ENCODE assay signal across 20 mouse cellular contexts in the genomic region with DNA sequence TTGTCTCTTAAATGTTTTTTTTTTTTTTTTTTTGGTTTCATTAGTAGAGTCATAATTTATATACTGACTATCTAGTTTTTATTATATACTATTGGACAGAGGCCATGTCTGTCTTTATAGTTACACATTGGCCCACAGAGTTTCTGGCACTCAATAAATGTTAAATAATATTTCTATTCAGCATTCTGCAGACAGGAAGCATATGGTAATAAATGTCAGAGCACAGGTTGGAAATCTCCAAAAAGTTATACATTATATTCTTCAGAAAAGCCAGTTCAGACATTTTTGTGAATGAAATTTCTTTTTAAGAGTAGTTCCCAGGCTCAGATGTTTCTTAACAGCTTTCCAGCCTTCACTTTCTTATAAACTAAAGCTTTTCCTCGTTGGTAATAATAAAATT.
DNase-seq lines count a peak whose midpoint lies in the region; ATAC-seq and TF ChIP-seq lines count a peak whose summit lies in the region.
"Had no signal": no experiment of that assay in that cellular context is flagged by ENCODE, and none has a peak within 500 bp of the region (broad histone marks: within the 10 kb centered on the region; RNA-seq: fewer than 3 reads in every experiment).

No protein-coding gene starts in this region.

- H3K9ac ChIP-seq in intestine, embryonic 15.5 days, result no peak overlapping the region
- no peak overlapping the region for H3K9ac ChIP-seq in intestine, embryonic 16.5 days (ENCODE audit: low read depth, low read length)
- H3K9ac ChIP-seq in lung, embryonic 14.5 days, result no peak overlapping the region
- no peak overlapping the region for H3K9ac ChIP-seq in stomach, embryonic 14.5 days (replicated peaks; ENCODE audit: low read depth, low read length)
- no peak overlapping the region for H3K9ac ChIP-seq in stomach, postnatal 0 days (ENCODE audit: low read length)
- H3K9ac ChIP-seq: forebrain, embryonic 13.5 days; hindbrain, embryonic 12.5 days had no signal

- no peak for TF ChIP-seq EP300 in stomach, postnatal 0 days (optimal IDR thresholded peaks at IDR 0.05)

- TF ChIP-seq CTCF in lung, embryonic 14.5 days (IDR thresholded peaks at IDR 0.05; ENCODE audit: low read depth), result no peak
- TF ChIP-seq CTCF in stomach, postnatal 0 days (IDR thresholded peaks at IDR 0.05; ENCODE audit: low read depth), result no peak

- peak; percentile 36; the same call in 1 of the 2 replicates for ATAC-seq in intestine, embryonic 15.5 days
- ATAC-seq in intestine, embryonic 16.5 days, result no peak
- peak; percentile 87; the same call in 1 of the 2 replicates for ATAC-seq in lung, embryonic 14.5 days (ENCODE audit: insufficient read depth)
- ATAC-seq in stomach, embryonic 14.5 days (ENCODE audit: insufficient number of reproducible peaks, insufficient read depth, low FRiP score, low read depth), result peak; percentile 76; the same call in 1 of the 2 replicates
- no peak for ATAC-seq in stomach, postnatal 0 days (ENCODE audit: low FRiP score, low TSS enrichment)
- ATAC-seq: forebrain, embryonic 13.5 days; forebrain, embryonic 16.5 days had no signal

- DNase-seq in lung, embryonic 14.5 days, result peak; percentile 87
- no peak for DNase-seq in lung, postnatal 36 days
- no peak for DNase-seq in stomach, postnatal 0 days (ENCODE audit: low spot score)
- no peak for DNase-seq in thymus, adult 18-20 months
- DNase-seq: adrenal gland, postnatal 10 days; adrenal gland, postnatal 36 days; cerebellum, adult 18-20 months; cerebellum, adult 9-10 months; cerebellum, postnatal 14 days; gastrocnemius, adult 2 months; gastrocnemius, postnatal 14 days; heart, adult 11 months had no signal

- H3K36me3 ChIP-seq in intestine, embryonic 15.5 days, result no peaks in the 10 kb centered on the region
- no peaks in the 10 kb centered on the region for H3K36me3 ChIP-seq in intestine, embryonic 16.5 days (ENCODE audit: control insufficient read depth, insufficient read depth, low read length)
- H3K36me3 ChIP-seq in lung, embryonic 14.5 days (ENCODE audit: insufficient read depth), result no peaks in the 10 kb centered on the region
- H3K36me3 ChIP-seq in stomach, embryonic 14.5 days (ENCODE audit: control insufficient read depth, insufficient read depth, low read length), result no peaks in the 10 kb centered on the region
- no peaks in the 10 kb centered on the region for H3K36me3 ChIP-seq in stomach, postnatal 0 days (ENCODE audit: control insufficient read depth, insufficient read depth, low read length)
- H3K36me3 ChIP-seq: hindbrain, embryonic 12.5 days had no signal

- no peak overlapping the region for H3K4me3 ChIP-seq in intestine, embryonic 15.5 days (replicated peaks)
- no peak overlapping the region for H3K4me3 ChIP-seq in intestine, embryonic 16.5 days (ENCODE audit: low read length)
- H3K4me3 ChIP-seq in lung, embryonic 14.5 days (ENCODE audit: low read depth, low read length), result no peak overlapping the region
- H3K4me3 ChIP-seq in stomach, embryonic 14.5 days (ENCODE audit: low read depth, low read length), result no peak overlapping the region
- H3K4me3 ChIP-seq in stomach, postnatal 0 days (ENCODE audit: low read depth, low read length), result no peak overlapping the region
- H3K4me3 ChIP-seq: forebrain, embryonic 10.5 days; forebrain, embryonic 13.5 days; gastrocnemius, adult 2 months; hindbrain, embryonic 12.5 days had no signal

- no peaks in the 10 kb centered on the region for H3K9me3 ChIP-seq in intestine, embryonic 15.5 days
- H3K9me3 ChIP-seq in intestine, embryonic 16.5 days (ENCODE audit: control insufficient read depth, low read length), result no peaks in the 10 kb centered on the region
- no peaks in the 10 kb centered on the region for H3K9me3 ChIP-seq in lung, embryonic 14.5 days (ENCODE audit: low read depth, low read length)
- H3K9me3 ChIP-seq in stomach, embryonic 14.5 days (ENCODE audit: control insufficient read depth, low read depth, low read length), result no peaks in the 10 kb centered on the region
- H3K9me3 ChIP-seq in stomach, postnatal 0 days (ENCODE audit: control insufficient read depth, low read length), result no peaks in the 10 kb centered on the region
- H3K9me3 ChIP-seq: forebrain, embryonic 10.5 days; hindbrain, embryonic 12.5 days had no signal

- no peaks in the 10 kb centered on the region for H3K4me1 ChIP-seq in intestine, embryonic 15.5 days (replicated peaks)
- no peaks in the 10 kb centered on the region for H3K4me1 ChIP-seq in intestine, embryonic 16.5 days (ENCODE audit: control insufficient read depth, insufficient read depth, low read length)
- H3K4me1 ChIP-seq in lung, embryonic 14.5 days (ENCODE audit: insufficient read depth), result no peaks in the 10 kb centered on the region
- H3K4me1 ChIP-seq in stomach, embryonic 14.5 days (ENCODE audit: control insufficient read depth, insufficient read depth, low read length), result no peaks in the 10 kb centered on the region
- no peaks in the 10 kb centered on the region for H3K4me1 ChIP-seq in stomach, postnatal 0 days (replicated peaks; ENCODE audit: control insufficient read depth, insufficient read depth)

- no peak overlapping the region for H3K27ac ChIP-seq in intestine, embryonic 15.5 days
- H3K27ac ChIP-seq in intestine, embryonic 16.5 days (ENCODE audit: low read length), result no peak overlapping the region
- H3K27ac ChIP-seq in lung, embryonic 14.5 days (ENCODE audit: low read depth), result no peak overlapping the region
- H3K27ac ChIP-seq in stomach, embryonic 14.5 days (ENCODE audit: low read length), result no peak overlapping the region
- no peak overlapping the region for H3K27ac ChIP-seq in stomach, postnatal 0 days (replicated peaks)
- H3K27ac ChIP-seq: forebrain, embryonic 10.5 days; forebrain, embryonic 13.5 days; gastrocnemius, adult 2 months; hindbrain, embryonic 12.5 days had no signal

- no peaks in the 10 kb centered on the region for H3K27me3 ChIP-seq in intestine, embryonic 15.5 days (replicated peaks)
- H3K27me3 ChIP-seq in intestine, embryonic 16.5 days (replicated peaks; ENCODE audit: control insufficient read depth, insufficient read depth, low read length), result no peaks in the 10 kb centered on the region
- no peaks in the 10 kb centered on the region for H3K27me3 ChIP-seq in lung, embryonic 14.5 days (ENCODE audit: insufficient read depth, low read length)
- H3K27me3 ChIP-seq in stomach, embryonic 14.5 days (ENCODE audit: control insufficient read depth, insufficient read depth, low read length), result no peaks in the 10 kb centered on the region
- H3K27me3 ChIP-seq in stomach, postnatal 0 days (ENCODE audit: control insufficient read depth, insufficient read depth, low read length), result no peaks in the 10 kb centered on the region
- H3K27me3 ChIP-seq: forebrain, embryonic 13.5 days; hindbrain, embryonic 12.5 days had no signal

- H3K4me2 ChIP-seq in intestine, embryonic 15.5 days (replicated peaks), result no peak overlapping the region
- H3K4me2 ChIP-seq in intestine, embryonic 16.5 days (ENCODE audit: low read depth, low read length), result no peak overlapping the region
- H3K4me2 ChIP-seq in lung, embryonic 14.5 days, result no peak overlapping the region
- no peak overlapping the region for H3K4me2 ChIP-seq in stomach, embryonic 14.5 days (replicated peaks; ENCODE audit: low read depth, low read length)
- H3K4me2 ChIP-seq in stomach, postnatal 0 days (replicated peaks; ENCODE audit: low read depth), result no peak overlapping the region
- H3K4me2 ChIP-seq: forebrain, embryonic 13.5 days; heart, embryonic 11.5 days; hindbrain, embryonic 12.5 days had no signal

- 54% methylated on average over 1 of the region's 1 CpGs for WGBS in intestine, embryonic 15.5 days
- 40% methylated on average over 1 of the region's 1 CpGs for WGBS in intestine, embryonic 16.5 days
- 30% methylated on average over 1 of the region's 1 CpGs for WGBS in lung, embryonic 14.5 days
- WGBS in stomach, embryonic 14.5 days, result 33% methylated on average over 1 of the region's 1 CpGs
- WGBS in stomach, postnatal 0 days, result 41% methylated on average over 1 of the region's 1 CpGs

Comparison
In these comparisons a context has a peak if more than half of its experiments do, and no peak if none do; other contexts are left out.
1. ATAC-seq: peak in intestine, embryonic 15.5 days (single experiment), lung, embryonic 14.5 days (single experiment) and stomach, embryonic 14.5 days (single experiment); none in intestine, embryonic 16.5 days (single experiment) and stomach, postnatal 0 days (single experiment).